Mouse (Mus musculus) R1 (cell line): ENCODE results near the gene Gm28041.
"Not testable (repeated sequence)": the region's sequence is repeated elsewhere in the genome, so short reads cannot be mapped to it uniquely, and the experiment has no call there.

Experiments
- DNase-seq: peaks from one replicate; pipeline ENCODE4 v3.0.0-alpha.2; 2018; ENCODE audit warnings: low read depth, low spot score

Gm28041 gene

GRCm38 (mm10) chr13:67375050-67375911 lies at the start of gene Gm28041, which contains the start of gene Zfp456:
Gm28041 (minus strand) TSS chr13:67375733.
Zfp456 (minus strand) TSS chr13:67375810.
- peak; percentile 85 for DNase-seq

- not testable (repeated sequence) for DNase-seq
Measured at GRCm38 (mm10) chr13:67422532-67422931, 47.0 kb upstream of the Gm28041 start.

- peak; percentile 87 for DNase-seq
Measured at GRCm38 (mm10) chr13:67421207-67421857, 45.8 kb upstream of the Gm28041 start, which contains the start of gene Zfp459. Zfp459 (minus strand) TSS chr13:67421418.

GRCm38 (mm10) chr13:67420558-67421206 lies 45.1 kb upstream of the Gm28041 start:
- DNase-seq, result no peak

- peak; percentile 59 for DNase-seq
Measured at GRCm38 (mm10) chr13:67416811-67417210, 41.3 kb upstream of the Gm28041 start.

GRCm38 (mm10) chr13:67415759-67416158 lies 40.2 kb upstream of the Gm28041 start:
- peak; percentile 94 for DNase-seq

GRCm38 (mm10) chr13:67413634-67414033 lies 38.1 kb upstream of the Gm28041 start:
- DNase-seq, result peak; percentile 8

GRCm38 (mm10) chr13:67399183-67399903 lies 23.8 kb upstream of the Gm28041 start, which contains the start of gene Zfp429:
Zfp429 (minus strand) TSS chr13:67399819.
- DNase-seq, result peak; percentile 55

- DNase-seq, result not testable (repeated sequence)
Measured at GRCm38 (mm10) chr13:67376255-67376654, 722 bp upstream of the Gm28041 start.

GRCm38 (mm10) chr13:67360131-67360744 lies 15.3 kb downstream of the Gm28041 start, which contains the start of the genes Gm28044 and Zfp953:
Gm28044 (minus strand) TSS chr13:67360536.
Zfp953 (minus strand) TSS chr13:67360605.
- DNase-seq, result peak; percentile 90

GRCm38 (mm10) chr13:67351854-67352253 lies 23.7 kb downstream of the Gm28041 start:
- no peak for DNase-seq

GRCm38 (mm10) chr13:67343422-67343821 lies 32.1 kb downstream of the Gm28041 start:
- no peak for DNase-seq

- DNase-seq, result no peak
Measured at GRCm38 (mm10) chr13:67332877-67333276, 42.7 kb downstream of the Gm28041 start.

- DNase-seq, result peak; percentile 92
Measured at GRCm38 (mm10) chr13:67332019-67332724, 43.4 kb downstream of the Gm28041 start, which contains the start of gene Zfp595. Zfp595 (minus strand) TSS chr13:67332570.

GRCm38 (mm10) chr13:67306718-67307117 lies 68.8 kb downstream of the Gm28041 start:
- peak; percentile 39 for DNase-seq

- DNase-seq, result peak; percentile 92
Measured at GRCm38 (mm10) chr13:67305822-67306672, 69.5 kb downstream of the Gm28041 start, which contains the start of gene Zfp457. Zfp457 (minus strand) TSS chr13:67306485.
